Mouse (Mus musculus) heart, postnatal 4 days (tissue): ENCODE data around the gene Cpped1. TPM values are rescaled to one million over a fixed set of nuclear protein-coding genes. Genes with fewer than 3 reads are reported as not detected.

ENCODE experiments used
- DNase-seq: peaks from one replicate; pipeline ENCODE4 v3.0.0; 2021
- total RNA-seq, 2 experiments: library from RNA; stranded (reverse); gene quantifications; 2 replicates each; pipeline ENCODE4 v1.2.3; 2021

Gene Cpped1
- total RNA-seq, 2 experiments from 2014 or later: 62.1 to 65.9 TPM

- no peak for DNase-seq
These were observed 65.8 kb downstream of the Cpped1 start for GRCm38 (mm10) chr16:11843441-11843840.

GRCm38 (mm10) chr16:11833474-11833873 lies 75.8 kb downstream of the Cpped1 start:
- no peak for DNase-seq

- DNase-seq: no peak
These were observed 80.4 kb downstream of the Cpped1 start for GRCm38 (mm10) chr16:11828816-11829215.

GRCm38 (mm10) chr16:11824833-11825232 lies 84.4 kb downstream of the Cpped1 start:
- no peak for DNase-seq

- no peak for DNase-seq
These were observed 84.9 kb downstream of the Cpped1 start for GRCm38 (mm10) chr16:11824385-11824784.

- no peak for DNase-seq
These were observed 88.5 kb downstream of the Cpped1 start for GRCm38 (mm10) chr16:11820791-11821190.

GRCm38 (mm10) chr16:11814935-11815650 lies 94.2 kb downstream of the Cpped1 start:
- no peak for DNase-seq

- DNase-seq: no peak
These were observed 97.1 kb downstream of the Cpped1 start for GRCm38 (mm10) chr16:11812119-11812518.

GRCm38 (mm10) chr16:11809615-11810014 lies 99.6 kb downstream of the Cpped1 start:
- DNase-seq: no peak

- no peak for DNase-seq
These were observed 107.2 kb downstream of the Cpped1 start for GRCm38 (mm10) chr16:11801960-11802539.

GRCm38 (mm10) chr16:11795758-11796460 lies 113.3 kb downstream of the Cpped1 start:
- DNase-seq: no peak

- DNase-seq: no peak
These were observed 114.6 kb downstream of the Cpped1 start for GRCm38 (mm10) chr16:11794628-11795027.

GRCm38 (mm10) chr16:11793391-11793790 lies 115.9 kb downstream of the Cpped1 start:
- no peak for DNase-seq

- DNase-seq: no peak
These were observed 118.8 kb downstream of the Cpped1 start for GRCm38 (mm10) chr16:11790476-11790875.

- DNase-seq: no peak
These were observed 123.4 kb downstream of the Cpped1 start for GRCm38 (mm10) chr16:11785806-11786205.

GRCm38 (mm10) chr16:11784354-11784753 lies 124.9 kb downstream of the Cpped1 start:
- DNase-seq: no peak

- no peak for DNase-seq
These were observed 125.9 kb downstream of the Cpped1 start for GRCm38 (mm10) chr16:11783337-11783736.

GRCm38 (mm10) chr16:11782082-11782481 lies 127.2 kb downstream of the Cpped1 start:
- no peak for DNase-seq

- no peak for DNase-seq
These were observed 130.4 kb downstream of the Cpped1 start for GRCm38 (mm10) chr16:11778715-11779460.

- DNase-seq: no peak
These were observed 131.1 kb downstream of the Cpped1 start for GRCm38 (mm10) chr16:11778191-11778590.

GRCm38 (mm10) chr16:11776528-11776927 lies 132.7 kb downstream of the Cpped1 start:
- peak; percentile 31 for DNase-seq

- DNase-seq: no peak
These were observed 134.9 kb downstream of the Cpped1 start for GRCm38 (mm10) chr16:11774321-11774720.

- DNase-seq: no peak
These were observed 136.9 kb downstream of the Cpped1 start for GRCm38 (mm10) chr16:11772318-11772717.
